Mouse (Mus musculus) myocyte (in vitro differentiated cells): ENCODE data around the gene Fam199x.

ENCODE experiments used
- MYOG ChIP-seq, 3 experiments: IDR thresholded peaks; one replicate each; pipeline ENCODE4 v1.6.1; 2011; ENCODE audit warnings: control low read depth in 2 of 3, low read depth in 2 of 3, mild to moderate bottlenecking in 2 of 3; ENCODE audit not compliant: insufficient read length in 2 of 3, control insufficient read depth in 1 of 3, insufficient read depth in 1 of 3
- POLR2A ChIP-seq: IDR thresholded peaks from one replicate; pipeline ENCODE4 v1.6.1; 2011; ENCODE audit warnings: low read depth, mild to moderate bottlenecking, control low read depth, moderate library complexity; ENCODE audit not compliant: insufficient read length
- POLR2AphosphoS2 ChIP-seq: IDR thresholded peaks from one replicate; pipeline ENCODE4 v1.6.1; 2011; ENCODE audit warnings: low read depth, control low read depth; ENCODE audit not compliant: insufficient read length
- USF1 ChIP-seq: IDR thresholded peaks from one replicate; pipeline ENCODE4 v1.6.1; 2011; ENCODE audit warnings: low read depth, mild to moderate bottlenecking, control low read depth, moderate library complexity

- TF ChIP-seq USF1 (no peak), MYOG (IDR thresholded peaks at IDR 0.05; ENCODE audit: control insufficient read depth in 1 of 3, insufficient read depth in 1 of 3, insufficient read length in 2 of 3, low read depth in 2 of 3) (no peak), POLR2A (no peak), POLR2AphosphoS2 (no peak)
These were observed 72.3 kb downstream of the Fam199x start, which contains the start of gene Esx1 for GRCm38 (mm10) chrX:137121718-137122117.
